Mouse (Mus musculus) liver, embryonic 14.5 days (tissue): ENCODE measurements around the gene Casc3.

Source experiments
- CTCF ChIP-seq: IDR thresholded peaks from 2 replicates; pipeline ENCODE4 v1.5.1; 2016; ENCODE audit warnings: antibody characterized with exemption, low read depth, control low read depth
- EP300 ChIP-seq: IDR thresholded peaks from 2 replicates; pipeline ENCODE4 v1.6.1; 2016; ENCODE audit warnings: antibody characterized with exemption, low read depth

DNA sequence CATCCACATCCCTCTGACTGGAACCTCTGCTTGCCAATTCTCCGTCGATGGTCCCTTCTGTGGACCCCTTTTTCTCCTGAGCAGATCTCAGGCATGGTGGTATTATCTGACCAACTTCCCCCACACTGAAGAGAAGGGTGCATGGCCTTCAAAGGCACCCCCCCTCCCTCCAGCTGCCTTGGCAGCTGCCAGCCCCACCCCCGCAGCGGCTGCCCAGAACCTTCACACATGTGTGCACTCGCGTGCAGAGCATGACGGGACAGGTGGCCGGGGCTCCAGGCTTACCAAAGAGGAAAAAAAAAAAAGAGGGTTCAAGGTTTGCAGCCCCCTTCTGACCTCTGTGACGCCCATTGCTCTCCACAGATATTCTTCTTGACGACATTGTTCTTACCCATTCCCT lies 35.2 kb downstream of the Casc3 start:
- TF ChIP-seq CTCF, result no peak
- TF ChIP-seq EP300, result no peak
